Mouse (Mus musculus): ENCODE results near the gene Kifap3.

- TF ChIP-seq CTCF (IDR thresholded peaks at IDR 0.05; ENCODE audit: low read depth) (no peak), EP300 (IDR thresholded peaks at IDR 0.05; ENCODE audit: low read depth) (peak; percentile 57; the same call in 1 of the 2 replicates)
These were observed 150.5 kb downstream of the Kifap3 start for GRCm38 (mm10) chr1:163929636-163930457.
